Mouse (Mus musculus): ENCODE results near the gene 9030624G23Rik. TPM values are rescaled to one million over a fixed set of nuclear protein-coding genes. Genes with fewer than 3 reads are reported as not detected.
"Not testable (repeated sequence)": the region's sequence is repeated elsewhere in the genome, so short reads cannot be mapped to it uniquely, and the experiment has no call there.

9030624G23Rik gene
- total RNA-seq (2014; rRNA removed) (6.0 and 9.5 TPM in 2 replicates), polyA plus RNA-seq (2015; fragmentation: Nextera tagmentation; extraction: Ambion mirVana) (2.4 and 3.3 TPM in 2 replicates)

DNA sequence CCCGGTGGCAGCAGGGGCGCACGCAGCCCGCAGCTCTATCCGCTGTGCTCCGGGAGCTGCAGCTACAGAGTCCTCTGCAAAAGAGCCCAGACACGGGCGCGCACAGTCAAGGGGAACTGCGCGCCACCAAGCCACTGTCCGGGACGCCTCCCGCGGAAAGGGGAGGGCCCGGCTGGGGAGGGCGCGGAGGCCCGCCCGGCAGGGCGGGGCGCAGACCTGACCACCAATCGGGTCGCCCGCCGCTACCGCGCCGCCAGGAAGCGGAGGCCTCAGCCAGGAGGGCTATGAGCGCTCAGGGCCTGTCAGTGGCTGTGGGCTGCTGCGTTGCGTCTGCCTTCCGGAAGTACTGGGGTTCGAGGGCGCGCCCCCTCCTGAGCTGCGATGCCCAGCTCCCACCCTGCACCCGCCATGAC, at the start of gene 9030624G23Rik:
9030624G23Rik (minus strand) TSS at position 139 of the 413 bp plus-strand sequence.
- not testable (repeated sequence) for H3K27me3 ChIP-seq (ENCODE audit: insufficient read depth, low read length); H3K27ac ChIP-seq; H3K9ac ChIP-seq (replicated peaks; ENCODE audit: low read length); H3K4me1 ChIP-seq (ENCODE audit: insufficient read depth, low read length); H3K9me3 ChIP-seq (ENCODE audit: low read length); H3K36me3 ChIP-seq (ENCODE audit: insufficient read depth, low read length)
- DNase-seq (ENCODE audit: low spot score) (peak; percentile 33), ATAC-seq (peak; percentile 55; the same call in 1 of the 2 replicates)
- Histone ChIP-seq H3K4me2 (ENCODE audit: low read depth, low read length) (peak within 1 kb of the TSS; percentile 21; the same call in 1 of the 2 replicates), H3K4me3 (ENCODE audit: low read length) (peak within 1 kb of the TSS; percentile 37)
- 4% methylated on average over 31 of the region's 39 CpGs for WGBS

DNA sequence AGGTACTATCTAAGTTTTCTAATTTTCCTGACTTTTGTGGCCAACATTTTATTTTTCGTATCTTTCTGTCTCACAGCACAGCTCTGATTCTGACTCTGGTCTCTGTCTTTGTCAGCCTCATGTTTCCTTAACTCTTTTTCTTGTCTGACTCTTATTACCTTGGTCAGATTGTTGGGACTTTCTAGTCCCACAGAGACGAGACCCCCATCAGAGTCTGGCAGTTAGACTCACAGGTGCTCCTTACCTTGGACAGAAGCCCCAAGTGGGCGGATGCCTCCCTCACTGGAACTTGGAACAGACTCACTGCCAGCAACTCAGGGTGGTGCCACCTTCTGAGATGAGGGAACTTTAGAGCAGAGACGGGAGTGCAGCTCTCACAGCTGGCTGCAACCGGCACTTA, 13.9 kb downstream of the 9030624G23Rik start:
- 94% methylated on average over 2 of the region's 5 CpGs for WGBS
- not testable (repeated sequence) for H3K9me3 ChIP-seq (ENCODE audit: low read length); DNase-seq (ENCODE audit: low spot score); ATAC-seq; H3K27ac ChIP-seq; H3K4me1 ChIP-seq (ENCODE audit: insufficient read depth, low read length); H3K27me3 ChIP-seq (ENCODE audit: insufficient read depth, low read length); H3K36me3 ChIP-seq (ENCODE audit: insufficient read depth, low read length); H3K4me3 ChIP-seq (ENCODE audit: low read length); H3K4me2 ChIP-seq (ENCODE audit: low read depth, low read length); H3K9ac ChIP-seq (replicated peaks; ENCODE audit: low read length)
